Mouse (Mus musculus) CD4-positive, CD25-positive, alpha-beta regulatory T cell, adult 2 months (primary cell): ENCODE results near the gene Shc4.
A peak's percentile ranks its signal among the peaks of the same experiment; 100 is the strongest.

Experiments
- DNase-seq: peaks from one replicate; pipeline ENCODE4 v3.0.0-alpha.2; 2012; ENCODE audit warnings: low read depth, low spot score

Shc4 gene

DNA sequence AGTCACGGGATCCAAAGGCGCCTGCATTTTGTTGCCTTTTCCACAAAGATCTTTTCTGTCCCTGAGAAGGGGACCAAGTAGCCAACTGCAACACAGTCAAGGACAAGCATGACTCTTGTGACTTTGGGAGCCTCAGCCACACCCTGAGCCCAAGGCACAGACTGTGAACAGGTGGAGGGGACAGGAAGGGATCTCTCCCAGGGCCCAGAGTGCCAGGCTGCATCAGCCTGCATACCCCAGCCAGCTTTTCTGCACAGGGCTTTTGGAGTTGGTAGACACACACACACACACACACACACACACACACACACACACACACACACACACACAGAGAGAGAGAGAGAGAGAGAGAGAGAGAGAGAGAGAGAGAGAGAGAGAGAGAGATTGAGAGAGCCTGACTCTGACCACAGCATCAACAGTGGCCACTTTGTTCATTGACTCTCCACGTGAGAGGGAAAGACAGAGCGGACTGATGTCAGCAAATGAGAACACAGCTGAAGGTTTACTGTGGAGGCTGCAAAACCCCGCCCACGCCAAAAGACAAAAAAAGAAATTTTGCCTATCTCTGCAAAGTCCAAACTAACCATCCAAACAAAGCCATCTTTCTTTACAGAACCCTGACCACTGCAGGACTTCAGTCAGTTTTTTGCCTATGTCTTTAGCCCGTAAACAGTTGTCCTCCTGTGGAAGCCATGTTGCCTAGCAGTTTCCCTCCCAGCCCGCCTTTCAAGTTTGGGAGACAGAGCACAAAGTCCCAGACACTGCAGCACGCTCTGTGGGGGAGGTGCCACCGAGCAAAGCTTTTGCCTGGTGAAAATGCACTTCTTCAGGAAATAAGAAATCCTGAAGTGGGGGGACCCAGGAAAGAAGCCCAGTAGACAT, 39.1 kb downstream of the Shc4 start:
- no peak for DNase-seq

DNA sequence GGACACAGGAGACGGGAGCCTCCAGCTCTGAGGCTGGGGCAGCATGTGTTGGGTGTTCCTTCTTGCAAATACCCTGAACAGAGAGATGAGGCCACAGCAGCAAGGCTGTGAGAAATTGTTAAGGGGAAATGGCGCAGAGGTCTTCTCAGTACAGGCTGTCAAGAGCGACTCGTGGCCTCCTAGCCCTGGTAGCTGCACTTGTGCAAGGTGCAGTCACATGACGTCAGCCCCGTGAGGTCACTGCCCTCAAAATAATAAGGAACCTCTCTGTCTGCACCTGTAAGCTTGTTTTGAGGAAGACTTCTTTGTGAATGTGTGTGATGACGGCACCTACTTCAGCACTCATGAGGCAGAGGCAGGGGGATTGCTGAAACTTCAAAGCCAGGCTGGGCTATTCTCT, 40.1 kb downstream of the Shc4 start:
- no peak for DNase-seq

DNA sequence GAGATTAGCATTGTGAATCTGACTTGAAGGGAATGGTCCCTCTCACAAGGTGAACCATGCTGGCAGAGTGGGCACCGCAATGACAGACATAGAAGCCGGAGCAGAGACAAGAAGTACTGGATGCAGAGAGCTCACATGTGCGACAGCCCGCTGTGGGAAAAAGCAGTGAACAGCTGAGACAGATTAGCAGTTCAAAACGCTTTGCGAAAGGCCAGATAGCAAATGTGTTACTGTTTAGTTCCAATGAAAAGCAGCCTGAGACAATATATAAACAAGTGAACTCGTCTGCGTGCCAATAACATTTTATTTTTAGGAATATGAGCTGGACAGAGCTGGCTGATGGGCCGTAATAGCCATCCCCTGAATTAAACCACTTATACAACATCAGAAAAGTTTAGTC, 42.1 kb downstream of the Shc4 start:
- no peak for DNase-seq

DNA sequence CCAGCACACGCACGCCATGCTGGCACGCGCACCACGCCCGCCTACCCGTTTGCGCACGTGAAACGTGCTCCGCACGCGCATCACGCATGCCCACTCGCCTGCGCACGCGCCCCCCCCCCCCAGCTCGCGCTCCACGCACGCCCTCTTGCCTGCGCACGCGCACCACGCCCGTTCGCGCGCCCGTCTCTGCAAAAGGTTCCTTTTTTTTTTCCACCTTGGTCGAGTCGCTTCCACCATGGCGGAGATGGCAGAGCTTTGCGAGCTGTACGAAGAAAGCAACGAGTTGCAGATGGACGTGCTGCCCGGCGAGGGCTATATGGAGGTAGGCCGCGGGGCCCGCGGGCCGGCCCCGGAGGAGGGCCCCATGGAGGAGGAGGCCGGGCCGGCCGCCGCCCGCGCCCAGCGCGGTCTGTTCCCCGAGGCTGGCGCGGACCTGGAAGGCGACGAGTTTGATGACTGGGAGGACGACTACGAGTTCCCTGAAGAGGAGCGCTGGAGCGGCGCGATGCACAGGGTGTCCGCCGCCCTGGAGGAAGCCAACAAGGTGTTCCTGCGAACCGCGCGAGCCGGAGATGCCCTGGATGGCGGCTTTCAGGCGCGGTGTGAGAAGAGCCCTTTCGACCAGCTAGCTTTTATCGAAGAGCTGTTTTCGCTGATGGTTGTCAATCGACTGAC, 50.9 kb downstream of the Shc4 start, which contains the start of gene Eid1:
TSS of gene Eid1 (plus strand) at position 139 of the 675 bp plus-strand sequence.
- peak; percentile 94 for DNase-seq

DNA sequence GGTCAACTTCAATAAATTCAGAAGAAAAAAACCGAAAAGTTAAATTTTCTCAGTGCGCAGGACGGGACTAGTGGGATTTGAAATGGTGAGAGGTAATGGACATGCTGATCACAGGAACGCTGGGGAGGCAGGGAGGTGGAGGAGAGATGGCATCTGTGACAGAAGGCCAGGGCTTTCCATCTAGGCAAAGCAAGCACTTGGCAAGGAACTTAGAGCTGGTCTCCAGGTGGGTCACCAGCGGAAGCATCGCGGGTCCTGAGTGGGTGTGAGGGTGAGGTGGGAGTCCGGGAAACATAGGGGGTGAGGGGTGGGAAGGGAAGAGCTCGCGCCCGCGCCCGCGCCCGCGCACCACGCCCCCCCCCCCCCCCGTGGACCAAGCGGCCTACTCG, 51.4 kb downstream of the Shc4 start:
- no peak for DNase-seq

DNA sequence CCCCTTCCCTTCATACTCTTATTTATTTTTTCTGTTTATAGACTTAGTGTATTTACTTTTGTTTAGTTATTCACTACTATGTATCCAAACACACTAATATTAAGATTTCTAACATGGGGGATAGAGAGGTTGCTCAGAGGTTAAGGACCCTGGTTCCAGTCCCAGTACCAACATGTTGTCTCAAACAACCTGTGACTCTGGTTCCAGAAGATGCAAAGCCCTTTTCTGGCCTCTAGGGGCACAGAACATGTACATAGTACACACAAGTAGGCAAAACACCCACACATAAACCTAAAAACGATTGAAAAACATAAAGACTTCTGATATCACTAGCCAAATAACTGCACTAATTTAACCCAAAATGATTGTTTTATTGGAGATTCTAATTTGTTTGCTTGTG, 53.1 kb downstream of the Shc4 start:
- peak; percentile 67 for DNase-seq

DNA sequence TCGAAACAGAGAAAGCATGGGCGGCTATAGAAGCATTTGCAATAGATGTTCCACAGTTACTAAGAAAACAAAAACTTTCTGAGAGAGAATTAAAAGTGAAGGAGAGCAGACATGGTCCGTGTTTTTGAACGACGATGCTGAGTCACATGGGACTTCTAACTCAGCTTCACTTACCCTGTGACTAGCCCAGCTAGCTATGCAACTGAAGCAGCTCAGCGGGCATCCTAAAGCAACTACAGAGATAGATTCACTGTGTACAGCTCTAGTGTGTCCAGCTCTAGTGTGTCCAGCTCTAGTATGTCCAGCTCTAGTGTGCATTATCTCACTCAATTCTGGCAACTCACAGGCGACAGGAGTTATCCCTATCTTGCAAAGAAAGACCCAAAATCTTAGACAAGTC, 56.2 kb downstream of the Shc4 start:
- DNase-seq: no peak

DNA sequence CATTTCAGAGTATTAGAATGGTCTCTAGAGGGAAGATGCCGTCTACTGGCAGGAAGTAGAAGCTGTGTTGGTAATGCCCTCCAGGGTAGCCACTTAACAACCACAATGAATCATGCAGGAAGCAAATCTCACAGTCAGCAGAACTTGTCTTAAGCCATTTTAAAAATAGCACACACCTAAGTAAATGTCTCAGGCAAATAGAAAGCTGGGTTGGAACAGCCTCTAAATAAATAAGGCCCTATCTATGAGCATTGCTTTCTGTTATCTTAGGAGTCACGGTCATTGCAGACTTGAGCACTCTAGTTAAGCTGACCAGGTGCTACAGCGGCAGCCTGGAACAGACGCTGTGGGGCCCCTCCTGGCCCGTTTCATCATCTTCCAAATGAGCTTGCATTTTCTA, 56.8 kb downstream of the Shc4 start:
- DNase-seq: peak; percentile 57

DNA sequence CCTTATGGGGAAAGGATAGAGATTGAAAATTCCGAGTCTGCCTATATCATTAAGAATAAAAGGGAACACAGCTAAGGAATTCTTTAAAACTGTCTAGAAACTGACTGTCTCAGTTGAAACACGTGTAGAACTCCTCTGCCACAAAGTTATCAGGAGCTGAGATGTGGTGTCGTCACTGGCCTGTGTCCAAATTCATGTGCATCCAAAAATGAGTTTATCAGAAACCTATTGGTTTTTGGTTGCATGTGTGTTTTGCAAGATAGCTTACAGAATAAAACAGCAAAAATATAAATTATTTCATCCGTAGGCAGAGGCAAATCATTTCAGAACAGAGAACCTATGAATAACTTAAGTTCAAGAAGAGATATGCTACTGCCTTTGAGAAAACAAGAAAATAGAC, 57.3 kb downstream of the Shc4 start:
- DNase-seq: no peak

DNA sequence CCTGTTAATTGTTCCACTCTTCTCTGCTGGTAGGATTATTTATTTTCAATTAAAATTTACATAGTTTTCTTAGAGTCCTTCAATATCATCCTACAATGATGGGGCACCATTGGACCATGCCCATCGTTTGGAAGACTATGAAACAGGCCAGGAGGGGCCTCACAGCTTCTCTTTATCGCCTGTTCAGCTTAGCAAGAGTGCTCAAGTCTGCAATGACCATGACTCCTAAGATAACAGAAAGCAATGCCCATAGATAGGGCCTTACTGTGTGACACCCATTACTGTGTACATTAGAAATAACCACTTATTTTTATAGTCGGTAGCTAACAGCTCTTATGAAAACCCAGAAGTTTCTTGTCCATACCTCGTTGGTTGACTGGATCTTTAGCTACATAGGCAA, 58.0 kb downstream of the Shc4 start:
- no peak for DNase-seq

DNA sequence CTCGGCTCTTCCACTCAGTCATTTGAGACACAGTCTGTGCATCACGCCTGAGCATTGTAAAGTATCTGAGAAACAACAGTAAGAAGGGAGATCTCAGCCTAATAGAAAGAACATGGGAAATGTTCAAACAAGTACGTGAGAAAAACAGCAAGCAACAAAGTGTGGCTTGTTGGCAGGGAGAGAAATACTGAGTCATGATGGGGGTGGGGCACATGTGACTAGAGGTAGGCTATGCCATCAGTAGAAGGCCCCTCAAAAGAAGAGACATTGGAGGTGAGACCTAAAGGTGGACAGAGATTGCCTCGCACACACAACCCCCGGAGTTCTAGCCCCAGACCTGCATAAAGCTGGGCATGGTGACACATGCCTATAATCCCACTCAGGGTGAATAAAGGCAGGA, 58.7 kb downstream of the Shc4 start:
- no peak for DNase-seq

DNA sequence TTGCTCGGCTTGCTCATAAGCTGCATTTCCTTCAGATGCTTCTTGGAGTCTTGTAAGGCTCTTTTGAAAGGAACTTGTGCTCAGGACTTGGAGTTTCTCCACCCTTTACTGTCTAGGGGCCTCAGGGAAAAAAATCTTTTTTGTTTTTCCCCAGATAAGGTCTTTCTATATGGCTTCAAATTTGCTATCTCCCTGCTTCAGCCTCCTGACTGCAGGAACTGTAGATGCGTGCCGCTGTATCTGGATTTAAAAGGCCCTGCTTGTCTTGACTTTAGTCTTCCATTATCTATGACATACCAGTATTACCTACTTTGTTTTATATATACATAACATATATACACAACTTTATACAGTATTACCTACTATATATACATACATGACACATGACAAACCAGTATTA, 61.4 kb downstream of the Shc4 start:
- DNase-seq: no peak

DNA sequence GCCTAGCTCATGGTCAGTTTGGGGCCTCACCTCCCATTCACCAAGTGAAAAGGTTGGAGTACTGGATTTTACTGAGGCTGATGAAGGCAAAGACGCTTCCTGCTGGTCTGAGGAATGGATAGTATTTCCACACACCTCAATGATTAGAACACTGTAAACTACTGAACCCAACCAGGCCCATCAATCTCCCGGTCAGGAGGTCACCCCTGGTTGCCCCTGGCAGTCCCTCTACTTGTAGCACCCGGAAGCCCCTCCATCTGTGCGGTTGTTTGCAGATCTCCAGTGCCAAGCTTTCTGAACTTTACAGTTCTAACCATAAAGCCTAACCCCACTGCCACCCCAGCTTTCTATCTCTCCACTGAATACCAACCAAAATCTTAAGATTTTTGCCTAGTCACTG, 62.8 kb downstream of the Shc4 start:
- no peak for DNase-seq

DNA sequence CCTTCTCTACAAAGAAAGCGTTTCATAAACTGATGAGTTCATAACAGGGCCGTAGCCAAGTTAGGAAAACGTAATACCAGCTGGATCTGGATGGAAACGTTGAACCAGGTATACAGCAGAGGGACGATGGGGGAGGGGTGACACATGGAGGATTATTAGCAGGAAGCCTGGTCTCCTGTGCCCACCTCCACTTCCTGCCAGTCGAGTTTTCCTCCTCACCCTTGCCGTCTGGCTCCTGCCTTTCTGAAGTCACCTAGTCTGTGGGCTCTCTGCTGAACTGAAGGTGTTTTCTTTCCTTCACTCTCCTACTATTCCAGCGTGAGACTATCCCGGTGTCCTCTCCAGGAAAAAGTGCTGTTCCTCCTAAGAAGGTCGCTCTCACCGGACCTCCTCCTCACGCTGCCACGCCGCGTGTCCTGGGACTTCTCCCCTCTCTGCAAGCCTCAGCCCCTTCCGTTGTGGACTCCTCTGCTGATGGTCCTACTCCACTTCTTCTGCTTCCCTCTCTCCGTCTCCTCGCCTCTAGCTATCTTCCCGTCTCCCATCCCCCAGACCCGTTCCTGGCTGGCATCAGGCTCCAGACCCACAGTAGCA, 63.3 kb downstream of the Shc4 start:
- DNase-seq: no peak

DNA sequence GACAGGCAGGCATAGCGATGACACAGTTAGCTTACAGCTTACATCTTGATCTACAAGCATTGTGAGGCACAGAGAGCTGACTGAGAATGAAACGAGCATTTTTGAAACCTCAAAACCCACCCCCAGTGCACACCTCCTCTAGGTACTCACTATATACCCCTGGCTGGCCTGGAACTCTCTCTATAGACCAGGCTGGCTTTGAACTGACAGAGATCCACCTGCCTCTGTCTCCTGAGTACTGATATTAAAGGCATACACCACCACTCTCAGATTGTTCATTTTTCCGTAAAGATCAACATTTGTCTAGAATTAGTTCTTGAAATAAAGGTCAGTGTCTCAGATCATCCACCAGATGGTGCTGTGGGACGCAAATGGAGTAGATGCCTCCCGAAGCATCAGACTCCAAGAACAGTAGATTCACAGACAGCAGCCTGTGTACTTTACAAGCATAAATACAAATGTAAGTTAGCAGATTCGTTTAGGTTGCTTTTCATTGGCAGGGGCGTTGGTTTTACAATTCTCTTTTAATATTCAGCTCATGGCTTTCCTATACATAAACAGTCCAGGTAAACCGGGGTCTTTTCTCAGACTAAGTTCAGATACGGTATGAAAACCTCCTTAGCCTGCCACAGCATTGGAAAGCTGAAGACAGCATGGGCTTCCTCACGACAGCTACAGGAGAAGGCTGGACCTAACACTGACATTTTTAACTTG, 64.0 kb downstream of the Shc4 start:
- peak; percentile 85 for DNase-seq

DNA sequence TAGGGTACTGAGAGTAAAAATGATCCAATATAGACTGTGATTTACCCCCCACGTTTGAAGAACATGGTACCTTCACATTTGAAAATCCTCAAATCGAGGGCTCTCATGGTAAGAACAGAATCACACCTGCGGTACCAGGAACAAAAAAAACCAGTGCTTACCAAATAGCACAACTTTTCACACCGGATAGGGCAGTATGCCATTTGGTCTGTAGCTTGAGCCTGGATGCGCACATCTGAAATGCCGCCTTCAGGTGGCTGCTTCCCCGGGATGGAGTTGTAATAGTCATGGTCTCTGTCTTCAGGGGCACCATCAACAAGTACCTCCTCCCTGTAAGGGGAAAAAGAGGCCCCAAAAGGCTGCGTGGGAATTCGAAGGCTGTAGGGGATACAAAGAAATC, 68.6 kb downstream of the Shc4 start:
- DNase-seq: no peak

DNA sequence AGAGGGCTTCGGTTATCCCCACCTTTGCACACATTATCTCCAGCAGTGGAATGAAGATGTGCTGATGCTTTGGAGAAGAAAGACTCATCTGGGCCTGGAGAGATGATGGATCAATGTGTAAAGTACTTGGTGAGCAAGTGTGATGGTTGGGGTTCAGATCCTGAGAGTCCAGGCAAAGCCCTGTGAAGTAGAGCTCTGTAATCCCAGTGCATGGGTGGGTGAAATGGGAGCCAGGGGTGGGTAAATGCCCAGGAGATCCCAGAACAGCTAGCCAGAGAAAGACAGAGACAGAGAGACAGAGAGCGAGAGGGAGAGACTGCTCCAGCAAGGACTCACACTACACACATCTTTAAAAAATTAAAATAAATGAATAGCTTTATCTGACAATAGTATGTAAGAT, 70.7 kb downstream of the Shc4 start:
- no peak for DNase-seq

DNA sequence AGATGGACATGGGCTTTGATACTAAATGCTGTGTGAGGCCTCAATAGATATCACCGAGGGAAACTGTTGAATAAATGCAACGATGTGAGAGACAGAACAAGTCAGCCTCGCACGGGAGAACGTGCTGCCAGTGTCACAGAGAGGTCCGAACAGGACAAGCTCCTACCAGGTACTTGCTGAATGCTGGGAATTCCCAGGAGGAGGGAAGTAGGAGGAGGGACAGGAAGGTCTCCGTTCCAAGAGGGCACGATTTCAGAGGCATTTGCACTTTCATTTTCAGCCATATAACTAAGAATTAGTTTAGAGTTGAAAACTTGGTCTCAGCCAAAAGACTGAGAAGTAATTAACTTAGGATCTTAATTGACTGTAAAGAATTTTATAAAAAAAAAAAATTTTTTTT, 72.4 kb downstream of the Shc4 start:
- DNase-seq: no peak

DNA sequence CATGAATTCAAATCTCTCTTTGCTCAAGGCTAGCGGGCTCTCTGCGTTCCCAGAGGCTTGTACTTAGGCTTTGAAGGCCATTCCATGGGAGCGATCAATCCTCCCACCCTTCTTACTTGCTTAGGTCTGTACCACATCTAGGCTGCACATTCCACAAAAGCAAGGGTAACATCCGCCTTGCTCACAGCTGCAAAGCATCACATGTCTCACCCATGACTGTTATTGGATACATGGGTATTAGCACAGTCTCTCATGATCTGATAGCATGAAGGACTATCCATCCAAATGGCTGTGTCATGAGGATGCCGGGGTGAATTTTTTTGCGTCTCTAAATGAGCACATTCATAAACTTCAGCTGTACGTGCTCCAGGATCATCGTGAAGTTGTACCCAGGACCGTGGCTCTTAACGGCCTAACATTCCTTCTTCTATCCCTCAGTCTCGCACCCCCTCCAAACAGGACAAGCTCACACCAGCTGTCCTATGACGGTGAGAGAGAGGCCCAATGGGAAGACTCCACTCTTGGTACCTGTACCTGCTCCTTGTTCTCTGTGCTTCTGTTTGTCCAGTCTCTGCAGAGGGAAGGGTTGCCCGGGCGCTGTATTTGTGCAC, 73.1 kb downstream of the Shc4 start:
- no peak for DNase-seq

DNA sequence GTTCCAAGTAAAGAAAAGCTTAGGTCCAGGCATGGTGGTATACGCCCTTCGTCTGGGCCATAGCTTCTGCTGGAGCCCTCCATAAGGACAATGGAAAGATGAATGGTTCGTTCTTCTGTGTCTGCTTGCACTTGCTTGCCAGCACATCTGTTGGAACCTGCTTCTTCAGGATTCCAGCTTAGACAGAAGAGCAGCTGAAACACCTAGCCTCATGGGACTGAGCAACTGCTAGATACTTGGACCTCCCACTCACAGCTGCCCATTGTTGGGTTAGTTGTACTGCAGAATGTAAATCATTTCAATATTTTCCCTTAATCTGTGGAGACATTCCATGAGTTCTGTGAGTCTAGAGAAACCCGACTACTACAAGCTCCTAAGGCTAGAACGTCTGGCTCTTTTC, 73.9 kb downstream of the Shc4 start:
- DNase-seq: no peak

DNA sequence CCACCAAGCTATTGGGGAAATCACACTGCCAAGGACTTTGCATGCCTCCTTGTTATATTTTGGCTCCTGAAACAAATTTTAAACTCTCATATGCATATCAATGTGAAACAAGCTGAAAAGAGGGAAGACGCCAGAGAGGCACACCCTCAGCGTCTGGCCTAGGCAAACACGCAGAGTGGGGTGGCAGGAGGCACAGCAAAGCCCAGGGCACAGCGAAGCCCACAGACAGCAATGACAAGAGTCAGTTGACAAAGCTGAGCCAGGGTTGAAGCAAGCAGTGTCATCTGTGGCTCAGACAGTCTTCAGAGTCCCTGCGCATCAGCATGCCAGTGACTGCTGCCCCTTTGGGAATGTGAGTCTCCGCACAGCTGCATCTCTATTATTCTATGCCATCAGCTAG, 79.0 kb downstream of the Shc4 start:
- DNase-seq: no peak

DNA sequence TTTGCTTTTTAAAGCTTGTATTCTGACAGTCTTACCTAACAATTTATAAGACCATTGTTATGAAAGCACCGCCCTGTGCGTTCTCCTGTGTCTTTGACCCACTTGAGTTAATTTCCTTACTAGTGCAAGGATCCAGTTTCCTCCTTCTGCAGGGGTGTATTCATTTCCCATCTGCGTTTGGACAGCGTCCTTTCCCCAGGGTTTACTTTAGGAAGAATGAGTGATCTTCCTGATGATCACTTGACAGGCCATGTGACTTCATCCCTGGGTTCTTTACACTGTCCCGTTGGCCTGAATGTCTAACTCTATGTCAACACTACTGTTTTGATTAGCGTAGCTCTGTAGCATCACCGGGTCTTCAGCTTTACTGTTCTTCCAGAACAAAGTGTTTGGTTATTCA, 86.6 kb downstream of the Shc4 start:
- DNase-seq: no peak
